Mouse (Mus musculus): Measurements from ENCODE around the gene Cryba1. TPM values are rescaled to one million over a fixed set of nuclear protein-coding genes. Genes with fewer than 3 reads are reported as not detected.
"Not testable (repeated sequence)": the region's sequence is repeated elsewhere in the genome, so short reads cannot be mapped to it uniquely, and the experiment has no call there.

The Cryba1 gene
- polyA plus RNA-seq, 1 experiment from 2014 or later = not detected

GRCm38 (mm10) chr11:77762783-77763672 lies 37.9 kb upstream of the Cryba1 start, which contains the start of gene Myo18a:
TSS of gene Myo18a (plus strand) at chr11:77763246.
- peaks cover 37% of the 10 kb centered on the region for H3K4me1 ChIP-seq (ENCODE audit: control insufficient read depth, insufficient read depth, low read length)

GRCm38 (mm10) chr11:77760031-77760430 lies 34.9 kb upstream of the Cryba1 start:
- Histone ChIP-seq H3K9ac (ENCODE audit: low read length) (no peak overlapping the region), H3K36me3 (ENCODE audit: control insufficient read depth, insufficient read depth) (no peaks in the 10 kb centered on the region), H3K9me3 (replicated peaks; ENCODE audit: control insufficient read depth, low read length) (no peaks in the 10 kb centered on the region), H3K4me3 (ENCODE audit: low read length) (no peak overlapping the region), H3K4me1 (ENCODE audit: control insufficient read depth, insufficient read depth, low read length) (peaks cover 16% of the 10 kb centered on the region), H3K4me2 (ENCODE audit: low read depth, low read length) (no peak overlapping the region), H3K27ac (ENCODE audit: low read length) (no peak overlapping the region), H3K27me3 (ENCODE audit: control insufficient read depth, insufficient read depth, low read length) (no peaks in the 10 kb centered on the region)
- 83% methylated on average over 4 of the region's 4 CpGs for WGBS
- ATAC-seq (replicated peaks; ENCODE audit: extremely low read depth, insufficient read depth, low FRiP score) = no peak

More at GRCm38 (mm10) chr11:77762783-77763672, 37.9 kb upstream of the Cryba1 start, which contains the start of gene Myo18a:
- peak within 1 kb of the TSS; percentile 77 for H3K4me2 ChIP-seq (ENCODE audit: low read depth, low read length)
- H3K27ac ChIP-seq (ENCODE audit: low read length) = peak within 1 kb of the TSS; percentile 83
- peak; percentile 78 for ATAC-seq (replicated peaks; ENCODE audit: extremely low read depth, insufficient read depth, low FRiP score)
- peak within 1 kb of the TSS; percentile 92 for H3K9ac ChIP-seq (ENCODE audit: low read length)
- WGBS = 2% methylated on average over 61 of the region's 79 CpGs
- H3K36me3 ChIP-seq (ENCODE audit: control insufficient read depth, insufficient read depth) = no peaks in the 10 kb centered on the region
- no peaks in the 10 kb centered on the region for H3K27me3 ChIP-seq (ENCODE audit: control insufficient read depth, insufficient read depth, low read length)
- H3K9me3 ChIP-seq (replicated peaks; ENCODE audit: control insufficient read depth, low read length) = no peaks in the 10 kb centered on the region
- peak within 1 kb of the TSS; percentile 83 for H3K4me3 ChIP-seq (ENCODE audit: low read length)

- H3K4me1 ChIP-seq (ENCODE audit: control insufficient read depth, insufficient read depth, low read length) = no peaks in the 10 kb centered on the region
- no peak for ATAC-seq (replicated peaks; ENCODE audit: extremely low read depth, insufficient read depth, low FRiP score)
Observed at GRCm38 (mm10) chr11:77753469-77753868, 28.4 kb upstream of the Cryba1 start.

GRCm38 (mm10) chr11:77752525-77752924 lies 27.4 kb upstream of the Cryba1 start:
- no peak overlapping the region for H3K27ac ChIP-seq (ENCODE audit: low read length)
- no peak overlapping the region for H3K4me2 ChIP-seq (ENCODE audit: low read depth, low read length)
- H3K4me1 ChIP-seq (ENCODE audit: control insufficient read depth, insufficient read depth, low read length) = no peaks in the 10 kb centered on the region
- no peaks in the 10 kb centered on the region for H3K9me3 ChIP-seq (replicated peaks; ENCODE audit: control insufficient read depth, low read length)
- H3K9ac ChIP-seq (ENCODE audit: low read length) = no peak overlapping the region
- WGBS = 60% methylated on average over 5 of the region's 5 CpGs
- ATAC-seq (replicated peaks; ENCODE audit: extremely low read depth, insufficient read depth, low FRiP score) = no peak
- no peaks in the 10 kb centered on the region for H3K27me3 ChIP-seq (ENCODE audit: control insufficient read depth, insufficient read depth, low read length)
- H3K36me3 ChIP-seq (ENCODE audit: control insufficient read depth, insufficient read depth) = no peaks in the 10 kb centered on the region
- H3K4me3 ChIP-seq (ENCODE audit: low read length) = no peak overlapping the region

More at GRCm38 (mm10) chr11:77753469-77753868, 28.4 kb upstream of the Cryba1 start:
- Histone ChIP-seq H3K9me3 (replicated peaks; ENCODE audit: control insufficient read depth, low read length) (no peaks in the 10 kb centered on the region), H3K36me3 (ENCODE audit: control insufficient read depth, insufficient read depth) (no peaks in the 10 kb centered on the region), H3K4me3 (ENCODE audit: low read length) (no peak overlapping the region), H3K27me3 (ENCODE audit: control insufficient read depth, insufficient read depth, low read length) (no peaks in the 10 kb centered on the region), H3K9ac (ENCODE audit: low read length) (no peak overlapping the region), H3K4me2 (ENCODE audit: low read depth, low read length) (no peak overlapping the region), H3K27ac (ENCODE audit: low read length) (no peak overlapping the region)
- WGBS = 59% methylated on average over 3 of the region's 3 CpGs

- H3K4me1 ChIP-seq (ENCODE audit: control insufficient read depth, insufficient read depth, low read length) = no peaks in the 10 kb centered on the region
- no peak overlapping the region for H3K27ac ChIP-seq (ENCODE audit: low read length)
- no peak for ATAC-seq (replicated peaks; ENCODE audit: extremely low read depth, insufficient read depth, low FRiP score)
- no peak overlapping the region for H3K4me3 ChIP-seq (ENCODE audit: low read length)
- H3K4me2 ChIP-seq (ENCODE audit: low read depth, low read length) = no peak overlapping the region
- no peak overlapping the region for H3K9ac ChIP-seq (ENCODE audit: low read length)
- no peaks in the 10 kb centered on the region for H3K27me3 ChIP-seq (ENCODE audit: control insufficient read depth, insufficient read depth, low read length)
- no peaks in the 10 kb centered on the region for H3K9me3 ChIP-seq (replicated peaks; ENCODE audit: control insufficient read depth, low read length)
- H3K36me3 ChIP-seq (ENCODE audit: control insufficient read depth, insufficient read depth) = no peaks in the 10 kb centered on the region
- 79% methylated on average over 5 of the region's 5 CpGs for WGBS
Observed at GRCm38 (mm10) chr11:77748996-77749395, 23.9 kb upstream of the Cryba1 start.

GRCm38 (mm10) chr11:77747103-77747502 lies 22.0 kb upstream of the Cryba1 start:
- WGBS = 94% methylated on average over 13 of the region's 15 CpGs
- H3K36me3 ChIP-seq (ENCODE audit: control insufficient read depth, insufficient read depth); H3K4me1 ChIP-seq (ENCODE audit: control insufficient read depth, insufficient read depth, low read length): not testable (repeated sequence)

GRCm38 (mm10) chr11:77746652-77747051 lies 21.6 kb upstream of the Cryba1 start:
- no peaks in the 10 kb centered on the region for H3K9me3 ChIP-seq (replicated peaks; ENCODE audit: control insufficient read depth, low read length)
- H3K4me1 ChIP-seq (ENCODE audit: control insufficient read depth, insufficient read depth, low read length) = no peaks in the 10 kb centered on the region
- H3K27ac ChIP-seq (ENCODE audit: low read length) = no peak overlapping the region
- no peaks in the 10 kb centered on the region for H3K36me3 ChIP-seq (ENCODE audit: control insufficient read depth, insufficient read depth)
- 86% methylated on average over 4 of the region's 4 CpGs for WGBS
- H3K4me3 ChIP-seq (ENCODE audit: low read length) = no peak overlapping the region
- H3K9ac ChIP-seq (ENCODE audit: low read length) = no peak overlapping the region
- no peak overlapping the region for H3K4me2 ChIP-seq (ENCODE audit: low read depth, low read length)
- no peak for ATAC-seq (replicated peaks; ENCODE audit: extremely low read depth, insufficient read depth, low FRiP score)
- H3K27me3 ChIP-seq (ENCODE audit: control insufficient read depth, insufficient read depth, low read length) = no peaks in the 10 kb centered on the region

More at GRCm38 (mm10) chr11:77747103-77747502, 22.0 kb upstream of the Cryba1 start:
- not testable (repeated sequence) for H3K27ac ChIP-seq (ENCODE audit: low read length); H3K4me3 ChIP-seq (ENCODE audit: low read length); ATAC-seq (replicated peaks; ENCODE audit: extremely low read depth, insufficient read depth, low FRiP score); H3K27me3 ChIP-seq (ENCODE audit: control insufficient read depth, insufficient read depth, low read length); H3K9me3 ChIP-seq (replicated peaks; ENCODE audit: control insufficient read depth, low read length); H3K4me2 ChIP-seq (ENCODE audit: low read depth, low read length); H3K9ac ChIP-seq (ENCODE audit: low read length)

- H3K27ac ChIP-seq (ENCODE audit: low read length) = no peak overlapping the region
- no peaks in the 10 kb centered on the region for H3K27me3 ChIP-seq (ENCODE audit: control insufficient read depth, insufficient read depth, low read length)
- H3K9ac ChIP-seq (ENCODE audit: low read length) = no peak overlapping the region
- no peak overlapping the region for H3K4me2 ChIP-seq (ENCODE audit: low read depth, low read length)
- H3K4me1 ChIP-seq (ENCODE audit: control insufficient read depth, insufficient read depth, low read length) = no peaks in the 10 kb centered on the region
- 23% methylated on average over 6 of the region's 6 CpGs for WGBS
- H3K9me3 ChIP-seq (replicated peaks; ENCODE audit: control insufficient read depth, low read length) = no peaks in the 10 kb centered on the region
- no peaks in the 10 kb centered on the region for H3K36me3 ChIP-seq (ENCODE audit: control insufficient read depth, insufficient read depth)
- ATAC-seq (replicated peaks; ENCODE audit: extremely low read depth, insufficient read depth, low FRiP score) = no peak
- H3K4me3 ChIP-seq (ENCODE audit: low read length) = no peak overlapping the region
Observed at GRCm38 (mm10) chr11:77743966-77744365, 18.9 kb upstream of the Cryba1 start.

- Histone ChIP-seq H3K9ac (ENCODE audit: low read length) (no peak overlapping the region), H3K4me1 (ENCODE audit: control insufficient read depth, insufficient read depth, low read length) (no peaks in the 10 kb centered on the region), H3K27me3 (ENCODE audit: control insufficient read depth, insufficient read depth, low read length) (no peaks in the 10 kb centered on the region), H3K27ac (ENCODE audit: low read length) (no peak overlapping the region), H3K4me3 (ENCODE audit: low read length) (no peak overlapping the region), H3K9me3 (replicated peaks; ENCODE audit: control insufficient read depth, low read length) (no peaks in the 10 kb centered on the region), H3K4me2 (ENCODE audit: low read depth, low read length) (no peak overlapping the region), H3K36me3 (ENCODE audit: control insufficient read depth, insufficient read depth) (no peaks in the 10 kb centered on the region)
- no peak for ATAC-seq (replicated peaks; ENCODE audit: extremely low read depth, insufficient read depth, low FRiP score)
- 56% methylated on average over 7 of the region's 7 CpGs for WGBS
Observed at GRCm38 (mm10) chr11:77738555-77738954, 13.5 kb upstream of the Cryba1 start.
